Mouse (Mus musculus): Measurements from ENCODE around the gene Bcl7a. TPM values are rescaled to one million over a fixed set of nuclear protein-coding genes. Genes with fewer than 3 reads are reported as not detected.

The Bcl7a gene
- polyA plus RNA-seq, 1 experiment from 2014 or later, result 40.0 TPM

DNA sequence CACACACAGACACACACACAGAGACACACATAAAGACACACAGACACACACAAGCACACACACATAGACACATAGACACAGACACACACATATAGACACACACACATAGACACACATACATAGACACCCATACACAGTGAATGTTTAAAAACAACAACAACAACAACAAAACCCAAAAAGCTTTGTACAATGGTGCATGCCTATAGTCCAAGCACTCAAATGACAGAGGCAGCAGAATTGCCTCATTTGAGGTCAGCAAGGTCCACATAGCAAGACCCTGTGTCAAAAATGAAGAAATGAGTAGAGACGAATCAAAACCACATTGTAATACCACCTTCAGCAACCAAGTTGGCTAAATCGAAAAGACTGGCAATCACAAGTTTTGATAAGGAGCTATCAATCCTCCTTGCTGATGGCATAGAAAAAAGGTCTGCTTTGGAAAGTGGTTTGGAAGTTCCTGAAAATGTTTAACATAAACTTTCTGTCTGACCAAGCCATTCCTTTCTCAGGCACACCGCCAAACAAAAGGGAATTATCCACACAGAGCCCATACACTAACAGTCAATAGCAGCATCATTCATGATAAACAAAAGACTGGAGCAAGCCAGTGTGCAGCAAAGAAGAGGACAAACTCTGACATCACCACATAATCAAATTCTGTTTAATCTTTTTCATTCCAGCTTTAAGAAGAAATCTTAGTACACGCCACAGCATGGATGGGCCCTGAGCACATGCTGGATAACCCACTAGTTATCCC lies 7.3 kb upstream of the Bcl7a start:
- Histone ChIP-seq H3K4me2 (no peak overlapping the region), H3K9me3 (no peaks in the 10 kb centered on the region), H3K9ac (no peak overlapping the region), H3K27me3 (no peaks in the 10 kb centered on the region), H3K27ac (replicated peaks) (no peak overlapping the region), H3K36me3 (no peaks in the 10 kb centered on the region), H3K4me1 (replicated peaks) (no peaks in the 10 kb centered on the region), H3K4me3 (no peak overlapping the region)
- no peak for ATAC-seq (ENCODE audit: low FRiP score, low read depth)
- WGBS, result 35% methylated on average over 4 of the region's 4 CpGs

DNA sequence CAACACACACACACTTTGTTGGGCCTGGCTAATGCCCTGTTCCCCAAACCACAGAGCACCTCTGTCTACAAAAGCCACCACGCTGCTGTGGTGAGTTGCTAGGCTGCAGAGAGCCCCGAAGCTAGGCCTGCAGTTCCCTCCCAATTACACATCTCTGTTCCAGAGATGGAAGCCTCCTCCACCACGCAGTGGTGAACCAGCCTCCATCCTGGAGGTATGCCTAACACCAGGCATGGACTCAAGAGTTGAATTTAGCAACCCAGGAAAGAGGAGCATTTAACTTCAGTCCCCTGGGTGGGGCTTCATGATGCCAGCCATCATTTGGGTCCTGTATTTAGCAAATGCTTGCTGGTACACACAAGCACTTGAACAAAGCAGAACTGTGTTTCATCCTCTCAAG lies 5.2 kb upstream of the Bcl7a start:
- Histone ChIP-seq H3K36me3 (no peaks in the 10 kb centered on the region), H3K4me3 (no peak overlapping the region), H3K27ac (replicated peaks) (no peak overlapping the region), H3K9ac (no peak overlapping the region), H3K9me3 (no peaks in the 10 kb centered on the region), H3K4me2 (no peak overlapping the region), H3K27me3 (no peaks in the 10 kb centered on the region), H3K4me1 (replicated peaks) (peaks cover 3% of the 10 kb centered on the region)
- WGBS, result 67% methylated on average over 3 of the region's 3 CpGs
- ATAC-seq (ENCODE audit: low FRiP score, low read depth), result no peak

DNA sequence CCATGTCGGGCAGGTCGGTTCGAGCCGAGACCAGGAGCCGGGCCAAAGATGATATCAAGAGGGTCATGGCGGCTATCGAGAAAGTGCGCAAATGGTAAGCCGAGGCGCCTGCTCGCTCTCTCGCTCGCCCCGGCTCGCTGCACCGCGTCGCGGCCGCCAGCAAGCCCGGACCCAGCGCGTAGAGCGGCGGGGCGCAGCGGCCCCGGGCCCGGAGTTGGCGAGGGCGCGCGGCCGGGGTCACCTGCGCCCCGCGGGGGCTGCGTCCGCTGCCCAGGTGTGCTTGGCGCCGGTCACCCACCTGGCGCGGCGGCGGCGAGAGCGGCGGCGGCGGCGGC lies 961 bp downstream of the Bcl7a start:
- Histone ChIP-seq H3K9ac (peak overlapping the region; percentile 96), H3K27ac (replicated peaks) (peak overlapping the region; percentile 99), H3K4me2 (peak overlapping the region; percentile 93), H3K36me3 (no peaks in the 10 kb centered on the region), H3K4me1 (replicated peaks) (peaks cover 35% of the 10 kb centered on the region), H3K9me3 (no peaks in the 10 kb centered on the region), H3K4me3 (peak overlapping the region; percentile 86), H3K27me3 (no peaks in the 10 kb centered on the region)
- WGBS, result 0% methylated on average over 42 of the region's 51 CpGs
- peak; percentile 40; the same call in 1 of the 2 replicates for ATAC-seq (ENCODE audit: low FRiP score, low read depth)

DNA sequence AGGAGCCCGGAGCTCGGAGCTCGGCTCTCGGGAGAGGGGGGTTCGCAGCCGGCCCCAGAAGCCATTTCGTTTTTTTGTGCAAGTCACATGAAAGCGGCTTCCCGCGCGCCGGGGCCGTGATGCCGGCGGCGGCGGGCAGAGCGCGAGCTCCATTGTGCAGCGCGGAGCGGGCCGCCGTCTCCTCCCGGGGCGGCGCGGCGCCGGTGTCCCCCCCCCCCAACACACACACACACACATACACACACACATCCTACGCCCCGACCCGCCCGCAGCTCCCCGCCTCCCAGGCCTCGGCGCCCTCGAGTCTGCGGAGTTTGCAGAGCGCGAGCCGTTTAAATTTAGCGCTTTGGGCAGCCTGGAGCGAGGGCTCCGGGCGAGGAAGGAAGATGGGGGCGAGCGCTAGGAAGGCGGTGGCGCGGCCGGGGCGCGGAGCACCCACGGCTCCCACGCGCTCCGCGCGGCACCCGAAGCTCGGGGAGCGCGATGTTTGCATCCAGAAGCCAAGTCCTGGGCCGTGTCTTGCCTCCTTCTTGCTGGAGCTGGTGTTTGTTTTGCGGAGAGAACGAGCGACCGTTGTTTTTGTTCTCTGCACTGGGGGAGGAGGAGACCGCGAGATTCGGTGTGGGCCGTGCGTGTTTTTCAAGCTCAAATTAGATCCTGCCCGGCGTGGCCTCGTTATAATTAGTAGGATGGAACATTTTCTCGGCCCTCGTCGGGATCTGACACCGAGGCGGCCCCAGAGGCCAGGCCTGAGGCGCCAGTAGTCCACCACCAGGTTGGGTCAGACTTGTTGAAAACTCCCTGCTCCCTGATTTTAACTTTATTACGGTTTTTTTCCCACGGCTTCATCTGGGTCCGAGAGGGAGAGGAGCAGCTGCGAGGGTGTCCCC lies 1.6 kb downstream of the Bcl7a start:
- Histone ChIP-seq H3K36me3 (no peaks in the 10 kb centered on the region), H3K4me2 (peak overlapping the region; percentile 93), H3K4me1 (replicated peaks) (peaks cover 35% of the 10 kb centered on the region), H3K27ac (replicated peaks) (peak overlapping the region; percentile 99), H3K9ac (peak overlapping the region; percentile 96), H3K4me3 (peak overlapping the region; percentile 86), H3K27me3 (no peaks in the 10 kb centered on the region), H3K9me3 (no peaks in the 10 kb centered on the region)
- peak; percentile 29; the same call in 1 of the 2 replicates for ATAC-seq (ENCODE audit: low FRiP score, low read depth)
- under 1% methylated on average over 76 of the region's 87 CpGs for WGBS

- no peaks in the 10 kb centered on the region for H3K27me3 ChIP-seq
- under 1% methylated on average over 21 of the region's 22 CpGs for WGBS
- no peaks in the 10 kb centered on the region for H3K36me3 ChIP-seq
- peak overlapping the region; percentile 86 for H3K4me3 ChIP-seq
- H3K9ac ChIP-seq, result peak overlapping the region; percentile 96
- no peaks in the 10 kb centered on the region for H3K9me3 ChIP-seq
- H3K27ac ChIP-seq (replicated peaks), result peak overlapping the region; percentile 99
- peaks cover 41% of the 10 kb centered on the region for H3K4me1 ChIP-seq (replicated peaks)
- peak overlapping the region; percentile 93 for H3K4me2 ChIP-seq
- ATAC-seq (ENCODE audit: low FRiP score, low read depth), result peak; percentile 62
Measured at GRCm38 (mm10) chr5:123345853-123346654, 2.4 kb downstream of the Bcl7a start.

DNA sequence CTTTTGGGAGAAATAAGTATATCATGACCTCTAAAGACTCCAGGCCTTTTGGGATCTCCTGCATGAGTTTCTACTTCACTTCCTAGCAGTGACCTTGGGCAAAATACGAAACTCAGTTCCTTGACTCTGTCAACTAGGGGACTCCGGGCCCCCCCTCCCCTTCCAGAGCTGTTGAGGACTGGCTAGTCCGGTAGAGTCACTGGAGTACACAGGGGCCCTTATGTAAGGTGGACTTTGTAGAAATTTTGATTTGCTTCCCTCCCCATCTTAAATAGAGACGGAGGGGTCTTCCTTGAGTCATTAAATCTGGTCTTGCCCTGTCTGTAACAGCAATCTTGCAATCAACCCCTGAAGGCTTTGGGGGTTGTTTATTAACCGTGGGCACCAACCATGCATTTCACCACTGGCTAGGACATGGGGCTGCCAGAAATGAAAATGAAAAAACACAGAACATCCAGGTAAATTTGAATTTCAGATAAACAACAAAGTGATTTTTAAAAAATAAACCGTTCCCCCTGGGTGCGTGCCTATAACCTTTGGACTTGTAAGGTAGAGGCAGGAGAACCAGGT lies 3.2 kb downstream of the Bcl7a start:
- peak overlapping the region; percentile 96 for H3K9ac ChIP-seq
- peak overlapping the region; percentile 99 for H3K27ac ChIP-seq (replicated peaks)
- 54% methylated on average over 7 of the region's 7 CpGs for WGBS
- H3K27me3 ChIP-seq, result no peaks in the 10 kb centered on the region
- peaks cover 41% of the 10 kb centered on the region for H3K4me1 ChIP-seq (replicated peaks)
- no peaks in the 10 kb centered on the region for H3K9me3 ChIP-seq
- peak overlapping the region; percentile 93 for H3K4me2 ChIP-seq
- no peaks in the 10 kb centered on the region for H3K36me3 ChIP-seq
- no peak for ATAC-seq (ENCODE audit: low FRiP score, low read depth)
- peak overlapping the region; percentile 86 for H3K4me3 ChIP-seq

- no peak overlapping the region for H3K27ac ChIP-seq (replicated peaks)
- no peaks in the 10 kb centered on the region for H3K9me3 ChIP-seq
- WGBS, result 76% methylated on average over 2 of the region's 2 CpGs
- H3K4me3 ChIP-seq, result no peak overlapping the region
- H3K27me3 ChIP-seq, result no peaks in the 10 kb centered on the region
- H3K4me2 ChIP-seq, result 0 out of 2 replicates have a peak overlapping the region, but pooled peaks have one; percentile 22
- ATAC-seq (ENCODE audit: low FRiP score, low read depth), result no peak
- H3K4me1 ChIP-seq (replicated peaks), result peaks cover 41% of the 10 kb centered on the region
- no peak overlapping the region for H3K9ac ChIP-seq
- no peaks in the 10 kb centered on the region for H3K36me3 ChIP-seq
Measured at GRCm38 (mm10) chr5:123347985-123348384, 4.4 kb downstream of the Bcl7a start.

DNA sequence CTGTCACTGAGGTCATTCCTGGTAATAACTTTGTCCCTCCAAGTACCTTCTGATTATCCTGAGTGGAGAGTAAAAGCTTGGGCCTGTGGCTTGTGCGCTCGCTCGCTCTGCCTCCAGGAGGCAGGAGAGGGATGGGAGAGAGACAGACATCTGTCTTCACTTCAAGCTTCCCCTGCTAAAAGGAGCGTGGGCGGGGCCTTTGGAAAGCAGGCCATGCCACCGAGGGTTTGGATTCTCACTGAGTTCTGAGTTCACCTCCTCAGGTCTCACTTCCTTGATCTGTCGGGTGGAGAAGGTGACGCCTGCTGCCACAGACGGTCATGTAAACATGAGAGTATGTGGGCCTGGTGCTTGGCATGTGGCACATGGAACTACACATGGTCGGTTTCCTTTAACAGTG lies 6.8 kb downstream of the Bcl7a start:
- H3K9me3 ChIP-seq, result no peaks in the 10 kb centered on the region
- no peak overlapping the region for H3K27ac ChIP-seq (replicated peaks)
- H3K9ac ChIP-seq, result no peak overlapping the region
- H3K4me2 ChIP-seq, result no peak overlapping the region
- no peak for ATAC-seq (ENCODE audit: low FRiP score, low read depth)
- no peaks in the 10 kb centered on the region for H3K36me3 ChIP-seq
- H3K4me3 ChIP-seq, result no peak overlapping the region
- WGBS, result 69% methylated on average over 10 of the region's 10 CpGs
- peaks cover 33% of the 10 kb centered on the region for H3K4me1 ChIP-seq (replicated peaks)
- no peaks in the 10 kb centered on the region for H3K27me3 ChIP-seq

DNA sequence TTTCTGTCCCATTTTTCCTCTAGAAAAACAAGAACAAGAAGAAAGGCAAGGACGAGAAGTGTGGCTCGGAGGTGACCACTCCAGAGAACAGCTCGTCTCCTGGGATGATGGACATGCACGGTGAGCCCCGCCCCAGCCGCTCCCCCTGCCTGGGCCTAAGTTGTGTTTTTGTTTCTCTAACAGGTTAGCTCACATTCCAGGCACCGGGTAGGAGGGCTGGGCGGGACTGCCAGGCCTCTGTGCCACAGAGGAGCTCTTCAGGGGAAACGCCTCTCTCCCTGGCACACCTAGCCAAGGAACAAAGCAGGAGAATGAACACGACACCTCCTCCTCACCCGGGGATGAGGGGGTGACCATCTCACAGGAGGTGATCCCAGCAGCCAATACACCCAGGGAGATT lies 12.3 kb downstream of the Bcl7a start:
- Histone ChIP-seq H3K36me3 (peaks cover 40% of the 10 kb centered on the region), H3K9ac (no peak overlapping the region), H3K4me2 (no peak overlapping the region), H3K27ac (replicated peaks) (no peak overlapping the region), H3K27me3 (no peaks in the 10 kb centered on the region), H3K9me3 (no peaks in the 10 kb centered on the region), H3K4me3 (no peak overlapping the region), H3K4me1 (replicated peaks) (no peaks in the 10 kb centered on the region)
- 89% methylated on average over 11 of the region's 11 CpGs for WGBS
- ATAC-seq (ENCODE audit: low FRiP score, low read depth), result no peak

GRCm38 (mm10) chr5:123357253-123357652 lies 13.6 kb downstream of the Bcl7a start:
- H3K36me3 ChIP-seq, result peaks cover 51% of the 10 kb centered on the region
- no peak overlapping the region for H3K27ac ChIP-seq (replicated peaks)
- no peak overlapping the region for H3K9ac ChIP-seq
- H3K27me3 ChIP-seq, result no peaks in the 10 kb centered on the region
- H3K9me3 ChIP-seq, result no peaks in the 10 kb centered on the region
- no peak overlapping the region for H3K4me3 ChIP-seq
- 92% methylated on average over 4 of the region's 4 CpGs for WGBS
- H3K4me2 ChIP-seq, result no peak overlapping the region
- no peaks in the 10 kb centered on the region for H3K4me1 ChIP-seq (replicated peaks)
- ATAC-seq (ENCODE audit: low FRiP score, low read depth), result no peak

DNA sequence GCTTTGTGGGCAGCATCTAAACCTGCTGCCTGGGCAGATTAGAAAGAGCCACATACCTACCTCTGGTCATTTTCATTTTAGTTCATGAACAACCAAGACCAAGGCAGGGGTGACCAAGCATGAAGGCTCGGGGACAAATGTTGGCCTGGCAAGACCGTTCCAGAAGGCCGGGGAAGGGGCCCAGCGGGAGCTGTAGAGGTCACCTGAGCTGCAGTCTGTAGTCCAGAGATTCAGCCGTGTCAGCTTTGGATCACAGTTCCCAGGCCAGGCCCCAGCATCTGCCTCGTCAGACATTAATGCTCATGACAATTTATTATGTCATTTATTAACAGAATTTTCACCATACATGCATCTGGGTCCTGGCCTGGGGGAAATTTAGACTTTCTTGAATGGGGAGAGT lies 15.8 kb downstream of the Bcl7a start:
- H3K36me3 ChIP-seq, result peaks cover 62% of the 10 kb centered on the region
- no peaks in the 10 kb centered on the region for H3K9me3 ChIP-seq
- H3K4me1 ChIP-seq (replicated peaks), result no peaks in the 10 kb centered on the region
- H3K4me2 ChIP-seq, result no peak overlapping the region
- no peaks in the 10 kb centered on the region for H3K27me3 ChIP-seq
- WGBS, result 77% methylated on average over 6 of the region's 6 CpGs
- no peak for ATAC-seq (ENCODE audit: low FRiP score, low read depth)
- H3K4me3 ChIP-seq, result no peak overlapping the region
- H3K27ac ChIP-seq (replicated peaks), result no peak overlapping the region
- no peak overlapping the region for H3K9ac ChIP-seq

All from hindbrain, embryonic 15.5 days (tissue).